Mouse (Mus musculus): ENCODE measurements around the gene Tgfbr3. TPM values are rescaled to one million over a fixed set of nuclear protein-coding genes. Genes with fewer than 3 reads are reported as not detected.

Gene Tgfbr3
- polyA plus RNA-seq, 1 experiment = not detected

- TF ChIP-seq POLR2A (IDR thresholded peaks at IDR 0.05; ENCODE audit: insufficient read depth, low read depth, low read length) = no peak
- no peak for TF ChIP-seq CTCF (IDR thresholded peaks at IDR 0.05; ENCODE audit: insufficient read depth, low read depth, low read length)
- Histone ChIP-seq H3K4me3 (ENCODE audit: insufficient read depth, low read depth, low read length) (no peak overlapping the region), H3K27ac (ENCODE audit: insufficient read depth, low read depth, low read length) (no peak overlapping the region), H3K4me1 (ENCODE audit: control insufficient read depth, insufficient read depth, low read length) (no peaks in the 10 kb centered on the region)
- WGBS = 92% methylated on average over 10 of the region's 10 CpGs
Measured at GRCm38 (mm10) chr5:107211830-107212370, 77.5 kb downstream of the Tgfbr3 start.

- WGBS = 85% methylated on average over 2 of the region's 2 CpGs
- Histone ChIP-seq H3K27ac (ENCODE audit: insufficient read depth, low read depth, low read length) (no peak overlapping the region), H3K4me3 (ENCODE audit: insufficient read depth, low read depth, low read length) (no peak overlapping the region), H3K4me1 (ENCODE audit: control insufficient read depth, insufficient read depth, low read length) (no peaks in the 10 kb centered on the region)
- TF ChIP-seq POLR2A (IDR thresholded peaks at IDR 0.05; ENCODE audit: insufficient read depth, low read depth, low read length) = no peak
Measured at GRCm38 (mm10) chr5:107210040-107210439, 79.4 kb downstream of the Tgfbr3 start.

GRCm38 (mm10) chr5:107207911-107208310 is 81.5 kb downstream of the Tgfbr3 start:
- Histone ChIP-seq H3K27ac (ENCODE audit: insufficient read depth, low read depth, low read length) (no peak overlapping the region), H3K4me1 (ENCODE audit: control insufficient read depth, insufficient read depth, low read length) (no peaks in the 10 kb centered on the region), H3K4me3 (ENCODE audit: insufficient read depth, low read depth, low read length) (no peak overlapping the region)
- TF ChIP-seq CTCF (IDR thresholded peaks at IDR 0.05; ENCODE audit: insufficient read depth, low read depth, low read length) = no peak
- no peak for TF ChIP-seq POLR2A (IDR thresholded peaks at IDR 0.05; ENCODE audit: insufficient read depth, low read depth, low read length)
- WGBS = 88% methylated on average over 5 of the region's 5 CpGs

GRCm38 (mm10) chr5:107204306-107204705 is 85.1 kb downstream of the Tgfbr3 start:
- TF ChIP-seq POLR2A (IDR thresholded peaks at IDR 0.05; ENCODE audit: insufficient read depth, low read depth, low read length) (no peak), CTCF (IDR thresholded peaks at IDR 0.05; ENCODE audit: insufficient read depth, low read depth, low read length) (no peak)
- H3K4me3 ChIP-seq (ENCODE audit: insufficient read depth, low read depth, low read length) = no peak overlapping the region
- H3K27ac ChIP-seq (ENCODE audit: insufficient read depth, low read depth, low read length) = no peak overlapping the region
- H3K4me1 ChIP-seq (ENCODE audit: control insufficient read depth, insufficient read depth, low read length) = no peaks in the 10 kb centered on the region

GRCm38 (mm10) chr5:107202801-107203559 is 86.4 kb downstream of the Tgfbr3 start:
- no peak overlapping the region for H3K4me3 ChIP-seq (ENCODE audit: insufficient read depth, low read depth, low read length)
- H3K27ac ChIP-seq (ENCODE audit: insufficient read depth, low read depth, low read length) = no peak overlapping the region
- 42% methylated on average over 8 of the region's 8 CpGs for WGBS
- TF ChIP-seq POLR2A (IDR thresholded peaks at IDR 0.05; ENCODE audit: insufficient read depth, low read depth, low read length) = no peak
- no peak for TF ChIP-seq CTCF (IDR thresholded peaks at IDR 0.05; ENCODE audit: insufficient read depth, low read depth, low read length)
- no peaks in the 10 kb centered on the region for H3K4me1 ChIP-seq (ENCODE audit: control insufficient read depth, insufficient read depth, low read length)

GRCm38 (mm10) chr5:107201509-107202182 is 87.8 kb downstream of the Tgfbr3 start:
- no peak overlapping the region for H3K4me3 ChIP-seq (ENCODE audit: insufficient read depth, low read depth, low read length)
- no peak for TF ChIP-seq POLR2A (IDR thresholded peaks at IDR 0.05; ENCODE audit: insufficient read depth, low read depth, low read length)
- TF ChIP-seq CTCF (IDR thresholded peaks at IDR 0.05; ENCODE audit: insufficient read depth, low read depth, low read length) = no peak
- no peaks in the 10 kb centered on the region for H3K4me1 ChIP-seq (ENCODE audit: control insufficient read depth, insufficient read depth, low read length)
- 81% methylated on average over 9 of the region's 9 CpGs for WGBS
- H3K27ac ChIP-seq (ENCODE audit: insufficient read depth, low read depth, low read length) = no peak overlapping the region

- H3K4me3 ChIP-seq (ENCODE audit: insufficient read depth, low read depth, low read length) = no peak overlapping the region
- 90% methylated on average over 12 of the region's 12 CpGs for WGBS
- H3K4me1 ChIP-seq (ENCODE audit: control insufficient read depth, insufficient read depth, low read length) = no peaks in the 10 kb centered on the region
- TF ChIP-seq CTCF (IDR thresholded peaks at IDR 0.05; ENCODE audit: insufficient read depth, low read depth, low read length) = no peak
- TF ChIP-seq POLR2A (IDR thresholded peaks at IDR 0.05; ENCODE audit: insufficient read depth, low read depth, low read length) = no peak
- H3K27ac ChIP-seq (ENCODE audit: insufficient read depth, low read depth, low read length) = no peak overlapping the region
Measured at GRCm38 (mm10) chr5:107200853-107201341, 88.5 kb downstream of the Tgfbr3 start.

GRCm38 (mm10) chr5:107200221-107200635 is 89.2 kb downstream of the Tgfbr3 start:
- no peak for TF ChIP-seq POLR2A (IDR thresholded peaks at IDR 0.05; ENCODE audit: insufficient read depth, low read depth, low read length)
- no peak for TF ChIP-seq CTCF (IDR thresholded peaks at IDR 0.05; ENCODE audit: insufficient read depth, low read depth, low read length)
- no peak overlapping the region for H3K27ac ChIP-seq (ENCODE audit: insufficient read depth, low read depth, low read length)
- no peaks in the 10 kb centered on the region for H3K4me1 ChIP-seq (ENCODE audit: control insufficient read depth, insufficient read depth, low read length)
- H3K4me3 ChIP-seq (ENCODE audit: insufficient read depth, low read depth, low read length) = no peak overlapping the region
- WGBS = 92% methylated on average over 10 of the region's 10 CpGs

All from olfactory bulb, adult 2 months (tissue).